Mouse (Mus musculus): Measurements from ENCODE around the gene Ube2c. TPM values are rescaled to one million over a fixed set of nuclear protein-coding genes. Genes with fewer than 3 reads are reported as not detected.
A peak's percentile ranks its signal among the peaks of the same experiment; 100 is the strongest.

Gene Ube2c
- polyA plus RNA-seq, 1 experiment from 2014 or later = 97.2 TPM

DNA sequence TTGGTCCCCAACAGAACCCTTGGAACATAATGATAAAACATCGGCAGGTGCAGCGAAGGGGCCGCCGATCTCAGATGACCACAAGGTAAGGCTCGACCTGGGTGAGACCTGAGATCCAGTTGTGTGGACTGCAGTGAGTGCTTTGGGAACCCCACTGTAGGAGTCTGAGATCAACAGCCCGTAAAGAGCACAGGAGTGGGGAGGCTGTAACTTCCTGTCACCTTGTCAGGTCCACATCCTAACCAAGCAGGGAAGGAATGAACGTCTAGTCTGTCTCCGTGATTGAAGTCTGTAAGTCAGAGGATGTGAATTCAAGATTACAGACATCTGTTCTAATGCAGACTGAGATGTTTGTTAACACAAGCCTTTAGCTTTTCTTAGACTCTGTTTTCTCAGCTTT is 23.0 kb upstream of the Ube2c start:
- Histone ChIP-seq H3K36me3 (peaks cover 41% of the 10 kb centered on the region), H3K4me3 (peak overlapping the region; percentile 93), H3K4me2 (peak overlapping the region; percentile 96), H3K9me3 (no peaks in the 10 kb centered on the region), H3K27me3 (0 out of 2 replicates have a peak, but pooled peaks cover 4% of the 10 kb centered on the region), H3K9ac (peak overlapping the region; percentile 95), H3K4me1 (replicated peaks) (peaks cover 36% of the 10 kb centered on the region), H3K27ac (peak overlapping the region; percentile 78; the same call in 1 of the 2 replicates)
- WGBS = 58% methylated on average over 8 of the region's 8 CpGs
- no peak for ATAC-seq (ENCODE audit: low FRiP score)

GRCm38 (mm10) chr2:164748191-164748590 is 21.5 kb upstream of the Ube2c start:
- Histone ChIP-seq H3K27ac (no peak overlapping the region), H3K9ac (no peak overlapping the region), H3K4me3 (no peak overlapping the region), H3K36me3 (peaks cover 55% of the 10 kb centered on the region), H3K4me2 (no peak overlapping the region), H3K4me1 (replicated peaks) (peaks cover 36% of the 10 kb centered on the region), H3K27me3 (0 out of 2 replicates have a peak, but pooled peaks cover 3% of the 10 kb centered on the region), H3K9me3 (no peaks in the 10 kb centered on the region)
- 79% methylated on average over 4 of the region's 4 CpGs for WGBS
- no peak for ATAC-seq (ENCODE audit: low FRiP score)

GRCm38 (mm10) chr2:164748991-164749390 is 20.7 kb upstream of the Ube2c start:
- no peak overlapping the region for H3K4me2 ChIP-seq
- peaks cover 36% of the 10 kb centered on the region for H3K4me1 ChIP-seq (replicated peaks)
- H3K9me3 ChIP-seq = no peaks in the 10 kb centered on the region
- peaks cover 62% of the 10 kb centered on the region for H3K36me3 ChIP-seq
- H3K27ac ChIP-seq = no peak overlapping the region
- H3K4me3 ChIP-seq = no peak overlapping the region
- no peak for ATAC-seq (ENCODE audit: low FRiP score)
- no peak overlapping the region for H3K9ac ChIP-seq
- 88% methylated on average over 6 of the region's 6 CpGs for WGBS
- no peaks in the 10 kb centered on the region for H3K27me3 ChIP-seq

DNA sequence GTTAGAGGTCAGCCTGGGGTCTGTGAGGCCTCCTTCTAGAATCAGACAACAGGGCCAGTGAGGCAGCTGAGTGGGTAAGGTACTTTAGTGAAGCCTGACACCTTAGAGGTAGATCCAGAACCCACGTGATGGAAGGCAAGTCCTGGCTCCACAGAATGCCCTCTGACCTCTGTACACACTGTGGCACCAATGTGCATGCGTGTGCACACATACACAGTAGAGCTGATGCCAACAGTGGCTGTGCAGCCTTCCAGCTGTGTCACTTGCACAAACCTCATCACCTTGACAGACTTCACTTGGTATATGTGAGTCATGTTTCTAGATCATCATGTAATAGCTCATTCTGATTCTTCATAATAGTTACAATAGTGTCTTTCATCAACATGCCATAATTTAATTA is 17.2 kb upstream of the Ube2c start:
- H3K4me1 ChIP-seq (replicated peaks) = peaks cover 16% of the 10 kb centered on the region
- H3K36me3 ChIP-seq = peaks cover 94% of the 10 kb centered on the region
- no peak for ATAC-seq (ENCODE audit: low FRiP score)
- no peak overlapping the region for H3K4me3 ChIP-seq
- 93% methylated on average over 2 of the region's 2 CpGs for WGBS
- H3K27me3 ChIP-seq = no peaks in the 10 kb centered on the region
- H3K9me3 ChIP-seq = no peaks in the 10 kb centered on the region
- no peak overlapping the region for H3K4me2 ChIP-seq
- no peak overlapping the region for H3K9ac ChIP-seq
- H3K27ac ChIP-seq = no peak overlapping the region

DNA sequence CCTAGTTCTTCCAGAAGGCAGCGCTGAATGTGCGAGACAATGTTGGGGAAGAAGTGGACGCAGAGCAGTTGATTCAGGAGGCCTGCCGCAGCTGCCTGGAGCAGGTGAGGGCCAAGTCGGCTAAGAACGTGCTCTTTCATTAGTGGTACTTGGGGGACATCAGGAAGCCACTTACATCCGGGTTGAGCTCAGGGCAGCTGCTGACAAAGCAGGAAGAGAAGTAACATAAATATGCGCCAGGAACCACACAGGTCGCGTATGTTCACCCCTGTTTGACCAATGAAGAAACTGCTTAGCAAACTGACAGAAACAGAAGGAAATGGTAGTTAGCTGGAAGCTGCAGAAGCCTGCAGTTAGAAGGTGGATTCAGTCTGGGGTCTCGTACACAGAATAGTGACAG is 15.6 kb upstream of the Ube2c start:
- Histone ChIP-seq H3K27ac (no peak overlapping the region), H3K4me2 (no peak overlapping the region), H3K9me3 (no peaks in the 10 kb centered on the region), H3K36me3 (peaks cover 96% of the 10 kb centered on the region), H3K9ac (no peak overlapping the region), H3K27me3 (no peaks in the 10 kb centered on the region), H3K4me1 (replicated peaks) (peaks cover under 1% of the 10 kb centered on the region; the same call in 1 of the 2 replicates), H3K4me3 (no peak overlapping the region)
- WGBS = 89% methylated on average over 11 of the region's 11 CpGs
- ATAC-seq (ENCODE audit: low FRiP score) = no peak

- no peak for ATAC-seq (ENCODE audit: low FRiP score)
- Histone ChIP-seq H3K27ac (no peak overlapping the region), H3K4me2 (no peak overlapping the region), H3K27me3 (no peaks in the 10 kb centered on the region), H3K9me3 (no peaks in the 10 kb centered on the region), H3K9ac (no peak overlapping the region), H3K36me3 (peaks cover 99% of the 10 kb centered on the region), H3K4me1 (replicated peaks) (no peaks in the 10 kb centered on the region), H3K4me3 (no peak overlapping the region)
- WGBS = 85% methylated on average over 2 of the region's 2 CpGs
These were observed 14.9 kb upstream of the Ube2c start for GRCm38 (mm10) chr2:164754800-164755199.

- H3K27me3 ChIP-seq = no peaks in the 10 kb centered on the region
- no peaks in the 10 kb centered on the region for H3K9me3 ChIP-seq
- WGBS = 93% methylated on average over 11 of the region's 11 CpGs
- H3K4me1 ChIP-seq (replicated peaks) = no peaks in the 10 kb centered on the region
- peaks cover 99% of the 10 kb centered on the region for H3K36me3 ChIP-seq
- H3K4me3 ChIP-seq = no peak overlapping the region
- ATAC-seq (ENCODE audit: low FRiP score) = no peak
- no peak overlapping the region for H3K4me2 ChIP-seq
- no peak overlapping the region for H3K27ac ChIP-seq
- H3K9ac ChIP-seq = no peak overlapping the region
These were observed 11.9 kb upstream of the Ube2c start for GRCm38 (mm10) chr2:164757841-164758240.

- H3K4me1 ChIP-seq (replicated peaks) = no peaks in the 10 kb centered on the region
- H3K9me3 ChIP-seq = no peaks in the 10 kb centered on the region
- H3K4me3 ChIP-seq = no peak overlapping the region
- H3K4me2 ChIP-seq = no peak overlapping the region
- H3K27me3 ChIP-seq = no peaks in the 10 kb centered on the region
- 82% methylated on average over 1 of the region's 1 CpGs for WGBS
- no peak overlapping the region for H3K27ac ChIP-seq
- peaks cover 100% of the 10 kb centered on the region for H3K36me3 ChIP-seq
- ATAC-seq (ENCODE audit: low FRiP score) = no peak
- no peak overlapping the region for H3K9ac ChIP-seq
These were observed 11.0 kb upstream of the Ube2c start for GRCm38 (mm10) chr2:164758692-164759091.

DNA sequence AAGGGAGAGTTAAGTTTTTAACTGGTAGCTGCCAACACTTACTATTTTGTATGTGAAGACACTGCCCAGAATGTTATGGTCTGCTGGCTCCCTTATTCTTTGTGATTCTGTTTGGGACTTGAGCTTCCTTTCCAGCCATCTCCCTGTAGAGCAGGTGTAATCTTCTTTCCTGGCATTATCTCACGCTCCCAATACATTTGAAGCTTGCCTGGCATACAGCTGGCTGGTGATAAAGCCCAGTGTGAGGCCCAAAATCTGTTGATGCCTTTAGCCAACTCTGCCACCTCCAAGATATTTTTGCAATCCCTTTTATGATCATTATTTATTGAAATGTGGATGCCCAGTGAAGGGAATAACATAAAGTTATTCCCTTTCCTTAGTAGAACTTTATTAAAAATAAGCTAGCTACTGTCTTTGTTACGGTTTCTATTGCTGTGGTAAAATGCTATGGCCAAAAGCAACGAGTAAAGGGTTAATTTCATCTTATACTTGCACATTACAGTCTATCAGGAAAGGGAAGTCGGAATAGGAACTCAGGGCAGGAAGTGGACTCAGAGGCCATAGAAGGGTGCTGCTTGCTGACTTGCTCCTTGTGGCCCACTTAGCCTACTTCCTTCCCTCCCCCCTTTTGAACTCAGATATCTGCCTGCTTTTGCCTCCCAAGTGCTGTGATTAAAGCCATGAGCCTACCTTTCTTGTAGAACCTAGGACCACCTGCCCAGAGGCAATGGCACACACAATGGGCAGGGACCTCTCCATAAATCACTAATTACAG is 9.5 kb upstream of the Ube2c start:
- H3K9me3 ChIP-seq = no peaks in the 10 kb centered on the region
- no peak overlapping the region for H3K4me3 ChIP-seq
- no peak overlapping the region for H3K9ac ChIP-seq
- H3K27ac ChIP-seq = no peak overlapping the region
- ATAC-seq (ENCODE audit: low FRiP score) = no peak
- WGBS = 96% methylated on average over 4 of the region's 4 CpGs
- H3K36me3 ChIP-seq = peaks cover 93% of the 10 kb centered on the region
- no peaks in the 10 kb centered on the region for H3K27me3 ChIP-seq
- no peak overlapping the region for H3K4me2 ChIP-seq
- no peaks in the 10 kb centered on the region for H3K4me1 ChIP-seq (replicated peaks)

- Histone ChIP-seq H3K27me3 (no peaks in the 10 kb centered on the region), H3K4me2 (no peak overlapping the region), H3K4me3 (no peak overlapping the region), H3K9me3 (no peaks in the 10 kb centered on the region), H3K36me3 (peaks cover 93% of the 10 kb centered on the region), H3K9ac (no peak overlapping the region), H3K4me1 (replicated peaks) (no peaks in the 10 kb centered on the region), H3K27ac (no peak overlapping the region)
- no peak for ATAC-seq (ENCODE audit: low FRiP score)
- WGBS = 97% methylated on average over 2 of the region's 2 CpGs
These were observed 8.2 kb upstream of the Ube2c start for GRCm38 (mm10) chr2:164761502-164761901.

- no peaks in the 10 kb centered on the region for H3K27me3 ChIP-seq
- no peak overlapping the region for H3K4me3 ChIP-seq
- WGBS = 97% methylated on average over 4 of the region's 4 CpGs
- no peak for ATAC-seq (ENCODE audit: low FRiP score)
- no peaks in the 10 kb centered on the region for H3K4me1 ChIP-seq (replicated peaks)
- 0 out of 2 replicates have a peak overlapping the region, but pooled peaks have one; percentile 19 for H3K9ac ChIP-seq
- no peak overlapping the region for H3K27ac ChIP-seq
- peaks cover 93% of the 10 kb centered on the region for H3K36me3 ChIP-seq
- H3K9me3 ChIP-seq = no peaks in the 10 kb centered on the region
- H3K4me2 ChIP-seq = no peak overlapping the region
These were observed 7.7 kb upstream of the Ube2c start for GRCm38 (mm10) chr2:164761971-164762370.

DNA sequence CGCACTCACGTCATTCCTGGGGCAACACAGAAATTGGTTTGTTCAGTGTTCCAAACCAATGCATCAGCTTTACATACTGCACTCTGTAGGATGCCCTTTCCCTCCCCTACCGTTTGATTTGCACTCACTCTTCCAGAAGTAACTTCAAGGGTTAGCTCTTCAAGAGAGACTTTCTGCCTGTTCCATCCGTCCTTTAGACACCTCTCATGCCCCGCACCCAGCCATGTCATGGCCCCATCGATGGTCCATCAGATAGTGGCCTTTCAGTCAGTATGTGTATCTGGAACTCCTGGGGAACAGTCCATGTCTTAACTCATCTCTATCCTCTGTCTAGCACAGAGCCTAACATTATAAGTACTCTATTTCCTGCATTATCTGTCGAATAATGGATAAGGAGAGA is 7.1 kb upstream of the Ube2c start:
- H3K27ac ChIP-seq = no peak overlapping the region
- 94% methylated on average over 7 of the region's 7 CpGs for WGBS

GRCm38 (mm10) chr2:164765841-164766240 is 3.9 kb upstream of the Ube2c start:
- H3K4me2 ChIP-seq = no peak overlapping the region
- no peak for ATAC-seq (ENCODE audit: low FRiP score)
- H3K27me3 ChIP-seq = no peaks in the 10 kb centered on the region
- H3K4me3 ChIP-seq = no peak overlapping the region
- H3K36me3 ChIP-seq = peaks cover 70% of the 10 kb centered on the region
- no peak overlapping the region for H3K9ac ChIP-seq
- no peaks in the 10 kb centered on the region for H3K9me3 ChIP-seq
- H3K4me1 ChIP-seq (replicated peaks) = peaks cover 11% of the 10 kb centered on the region
- H3K27ac ChIP-seq = no peak overlapping the region
- WGBS = 83% methylated on average over 3 of the region's 3 CpGs

More for the DNA sequence above, 7.1 kb upstream of the Ube2c start:
- Histone ChIP-seq H3K4me3 (no peak overlapping the region), H3K4me2 (no peak overlapping the region), H3K36me3 (peaks cover 93% of the 10 kb centered on the region), H3K4me1 (replicated peaks) (no peaks in the 10 kb centered on the region), H3K9me3 (no peaks in the 10 kb centered on the region), H3K27me3 (no peaks in the 10 kb centered on the region), H3K9ac (0 out of 2 replicates have a peak overlapping the region, but pooled peaks have one; percentile 19)
- ATAC-seq (ENCODE audit: low FRiP score) = no peak

All from hindbrain, embryonic 13.5 days (tissue).